12 mouse cellular contexts compared by ENCODE assay signal in the genomic region with DNA sequence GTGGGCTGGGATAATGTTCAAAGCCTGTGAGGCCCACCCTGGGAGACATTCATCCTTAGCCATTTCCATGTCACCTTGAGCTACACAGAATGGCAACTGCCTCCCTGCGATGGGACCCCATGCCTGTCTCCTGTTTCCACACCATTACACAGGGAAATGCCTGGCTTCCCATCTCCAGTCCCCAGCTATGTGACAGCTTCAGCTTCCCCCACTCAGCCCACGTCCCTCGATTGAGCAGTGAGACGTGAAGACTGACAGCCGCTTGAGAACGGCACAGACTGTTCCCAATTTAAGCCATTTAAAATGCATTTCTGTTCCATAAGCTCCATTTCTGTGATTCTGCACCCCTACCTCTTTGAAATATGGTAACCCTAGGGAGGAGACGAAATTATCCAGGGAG.
A peak's percentile ranks its signal among the peaks of the same experiment; 100 is the strongest.
DNase-seq lines count a peak whose midpoint lies in the region; ATAC-seq and TF ChIP-seq lines count a peak whose summit lies in the region.
"Had no signal": no experiment of that assay in that cellular context is flagged by ENCODE, and none has a peak within 500 bp of the region (broad histone marks: within the 10 kb centered on the region; RNA-seq: fewer than 3 reads in every experiment).

No protein-coding gene starts in this region.

- 81% methylated on average over 7 of the region's 7 CpGs for WGBS in intestine, postnatal 0 days

- H3K9me3 ChIP-seq in megakaryocyte, embryonic 14.5 days: peaks cover 23% of the 10 kb centered on the region
- H3K9me3 ChIP-seq in intestine, postnatal 0 days (ENCODE audit: control insufficient read depth): no peaks in the 10 kb centered on the region
- H3K9me3 ChIP-seq: limb, embryonic 13.5 days; neural tube, embryonic 12.5 days had no signal

- no peaks in the 10 kb centered on the region for H3K27me3 ChIP-seq in megakaryocyte, embryonic 14.5 days (replicated peaks)
- no peaks in the 10 kb centered on the region for H3K27me3 ChIP-seq in intestine, postnatal 0 days (replicated peaks; ENCODE audit: control insufficient read depth, insufficient read depth, low read length)
- H3K27me3 ChIP-seq: limb, embryonic 13.5 days; neural tube, embryonic 12.5 days had no signal

- no peak for ATAC-seq in megakaryocyte, adult 5-6 weeks (ENCODE audit: poor library complexity, severe bottlenecking)
- no peak for ATAC-seq in cerebellum, adult (ENCODE audit: insufficient number of reproducible peaks, low FRiP score, low TSS enrichment)
- ATAC-seq in intestine, postnatal 0 days: no peak
- ATAC-seq: lung, postnatal 0 days had no signal

- H3K4me2 ChIP-seq in intestine, postnatal 0 days (replicated peaks; ENCODE audit: low read depth): no peak overlapping the region
- H3K4me2 ChIP-seq: limb, embryonic 13.5 days; neural tube, embryonic 12.5 days had no signal

- H3K9ac ChIP-seq in intestine, postnatal 0 days (ENCODE audit: low read depth, low read length): no peak overlapping the region
- H3K9ac ChIP-seq: limb, embryonic 13.5 days; neural tube, embryonic 12.5 days had no signal

- peak overlapping the region; percentile 56 for H3K4me3 ChIP-seq in megakaryocyte, embryonic 14.5 days (replicated peaks)
- H3K4me3 ChIP-seq in intestine, postnatal 0 days (ENCODE audit: low read depth, low read length): no peak overlapping the region
- H3K4me3 ChIP-seq: limb, embryonic 13.5 days; neural tube, embryonic 12.5 days had no signal

- H3K27ac ChIP-seq in intestine, postnatal 0 days (ENCODE audit: low read depth, low read length): no peak overlapping the region
- H3K27ac ChIP-seq: limb, embryonic 13.5 days; neural tube, embryonic 12.5 days had no signal

- no peaks in the 10 kb centered on the region for H3K36me3 ChIP-seq in megakaryocyte, embryonic 14.5 days (replicated peaks; ENCODE audit: low read length)
- H3K36me3 ChIP-seq in intestine, postnatal 0 days (ENCODE audit: control insufficient read depth, insufficient read depth): no peaks in the 10 kb centered on the region
- H3K36me3 ChIP-seq: limb, embryonic 13.5 days; neural tube, embryonic 12.5 days had no signal

- no peaks in the 10 kb centered on the region for H3K4me1 ChIP-seq in megakaryocyte, embryonic 14.5 days
- no peaks in the 10 kb centered on the region for H3K4me1 ChIP-seq in intestine, postnatal 0 days (replicated peaks; ENCODE audit: control insufficient read depth, insufficient read depth, low read length)
- H3K4me1 ChIP-seq: limb, embryonic 13.5 days had no signal

- peak; percentile 8 to 56 for DNase-seq in frontal cortex, adult 2 months (ENCODE audit: extremely low spot score in 1 of 2, low spot score in 1 of 2)
- DNase-seq in layer of hippocampus, adult 18-20 months (ENCODE audit: low spot score in 2 of 2): peak; percentile 70 to 83
- peak; percentile 46 for DNase-seq in retina, embryonic 14.5 days (ENCODE audit: low spot score)
- DNase-seq in embryo, embryonic 10.5 days (ENCODE audit: low spot score): no peak
- DNase-seq: thymus, postnatal 4 days had no signal

- TF ChIP-seq CTCF in intestine, postnatal 0 days (IDR thresholded peaks at IDR 0.05; ENCODE audit: low read depth): no peak
